Mouse (Mus musculus) frontal cortex, postnatal 10 days (tissue): ENCODE measurements around the gene Gm10322.

ENCODE experiments used
- DNase-seq, 2 experiments: peaks; one replicate each; pipeline ENCODE4 v3.0.0; 2022; ENCODE audit warnings: low spot score in 2 of 2, mixed read lengths in 1 of 2

Gene Gm10322

GRCm38 (mm10) chr10:59656799-59657198 lies 40.9 kb downstream of the Gm10322 start:
- no peak for DNase-seq

- no peak for DNase-seq
Observed at GRCm38 (mm10) chr10:59664765-59665164, 48.9 kb downstream of the Gm10322 start.

- no peak for DNase-seq
Observed at GRCm38 (mm10) chr10:59665503-59666291, 49.8 kb downstream of the Gm10322 start.
